Mouse (Mus musculus) liver, embryonic 15.5 days (tissue): ENCODE results near the gene Aldh8a1. TPM values are rescaled to one million over a fixed set of nuclear protein-coding genes. Genes with fewer than 3 reads are reported as not detected.

Experiments
- ATAC-seq: fragments of 200-750 bp; cut with Nextera tagmentation; 2 replicates; pipeline ENCODE4 v1.8.0; 2017; ENCODE audit warnings: moderate number of reproducible peaks, mild to moderate bottlenecking, moderate library complexity; ENCODE audit not compliant: insufficient read depth
- H3K27ac ChIP-seq: fragments of 300-500 bp; sonication (generic); replicated peaks from 2 replicates; pipeline ENCODE4 v1.5.1; 2015; ENCODE audit warnings: mild to moderate bottlenecking, inconsistent platforms
- H3K27me3 ChIP-seq: fragments of 300-500 bp; sonication (generic); 2 replicates; pipeline ENCODE4 v1.6.1; 2015; ENCODE audit warnings: mild to moderate bottlenecking, inconsistent platforms
- H3K36me3 ChIP-seq: fragments of 300-500 bp; sonication (generic); replicated peaks from 2 replicates; pipeline ENCODE4 v1.6.1; 2015; ENCODE audit warnings: moderate library complexity, mild to moderate bottlenecking, inconsistent platforms
- H3K4me1 ChIP-seq: fragments of 300-500 bp; sonication (generic); replicated peaks from 2 replicates; pipeline ENCODE4 v1.6.1; 2015; ENCODE audit warnings: inconsistent platforms
- H3K4me2 ChIP-seq: fragments of 300-500 bp; sonication (generic); 2 replicates; pipeline ENCODE4 v1.6.1; 2015; ENCODE audit warnings: moderate library complexity, mild to moderate bottlenecking, inconsistent platforms
- H3K4me3 ChIP-seq: fragments of 300-500 bp; sonication (generic); replicated peaks from 2 replicates; pipeline ENCODE4 v1.5.1; 2015; ENCODE audit warnings: mild to moderate bottlenecking, inconsistent platforms
- H3K9ac ChIP-seq: fragments of 300-500 bp; sonication (generic); 2 replicates; pipeline ENCODE4 v1.6.1; 2015; ENCODE audit warnings: moderate library complexity, mild to moderate bottlenecking, inconsistent platforms
- H3K9me3 ChIP-seq: fragments of 300-500 bp; sonication (generic); replicated peaks from 2 replicates; pipeline ENCODE4 v1.6.1; 2016; ENCODE audit warnings: inconsistent platforms
- whole genome bisulfite sequencing: fragments of 180-500 bp; shearing (Covaris S2); methylation state at CpG from one replicate; pipeline ENCODE4 v1.1.7; 2015; ENCODE audit warnings: mixed read lengths; ENCODE audit not compliant: insufficient replicate concordance; 5-methylcytosine and 5-hydroxymethylcytosine counted together
- polyA plus RNA-seq: library from polyadenylated mRNA; unstranded; fragments of >200 nt; fragmentation: Nextera tagmentation; extraction: Ambion mirVana; gene quantifications from 2 replicates; pipeline ENCODE4 v1.2.1, GENCODE M21; 2015

The Aldh8a1 gene
- polyA plus RNA-seq, 1 experiment from 2014 or later, result 33.8 TPM

DNA sequence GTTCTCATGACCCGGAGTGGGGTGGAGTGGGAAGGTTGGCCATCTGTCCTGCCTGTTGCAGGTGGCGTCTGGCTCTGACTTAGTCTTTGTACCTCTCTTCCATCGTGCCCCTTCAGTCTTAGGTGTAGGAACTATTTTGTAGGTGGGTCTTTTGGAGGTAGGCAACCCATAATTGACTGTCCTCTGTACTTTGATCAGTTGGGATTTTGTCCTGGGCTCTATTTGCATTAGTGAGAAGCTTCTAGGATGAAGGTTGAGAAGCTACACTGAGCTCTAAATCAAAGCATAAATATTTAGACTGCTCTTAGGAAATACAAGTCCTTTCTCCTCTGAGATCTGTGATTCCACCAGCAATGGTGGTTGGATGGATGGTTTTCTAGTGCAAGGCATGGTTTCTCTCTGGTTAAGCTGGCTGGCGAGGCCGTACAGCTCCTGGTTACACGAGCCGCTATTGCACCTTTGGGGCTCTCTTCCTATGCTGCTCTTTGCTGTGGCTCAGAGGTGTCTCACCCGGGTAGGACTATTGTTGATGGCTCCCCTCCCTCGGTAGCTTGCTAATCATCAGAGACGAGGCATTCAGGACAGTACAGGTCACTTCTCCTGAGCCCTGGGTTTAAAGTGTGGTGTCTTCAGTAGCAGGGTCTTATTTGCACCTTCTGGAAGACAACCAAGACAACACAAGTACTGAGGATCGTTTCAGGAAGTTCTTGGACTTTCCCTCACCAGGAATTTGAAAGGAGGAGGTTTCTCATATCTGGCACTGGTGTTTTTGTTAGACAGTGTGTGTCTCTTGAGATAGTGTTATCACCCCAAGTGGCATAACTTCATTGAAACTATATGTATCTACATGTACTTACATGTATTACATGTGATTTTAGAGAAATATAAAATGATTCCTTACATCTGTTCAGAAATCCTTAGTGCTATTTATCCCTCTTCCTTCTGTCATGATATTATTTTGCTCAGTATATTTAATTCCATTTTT, 26.3 kb upstream of the Aldh8a1 start:
- Histone ChIP-seq H3K9ac (no peak overlapping the region), H3K9me3 (no peaks in the 10 kb centered on the region), H3K36me3 (peaks cover 73% of the 10 kb centered on the region), H3K27ac (peak overlapping the region; percentile 35; the same call in 1 of the 2 replicates), H3K27me3 (no peaks in the 10 kb centered on the region), H3K4me2 (peak overlapping the region; percentile 21), H3K4me3 (no peak overlapping the region), H3K4me1 (peaks cover 25% of the 10 kb centered on the region)
- 71% methylated on average over 11 of the region's 11 CpGs for WGBS
- ATAC-seq, result 0 out of 2 replicates have a peak, but pooled peaks have one; percentile 46

DNA sequence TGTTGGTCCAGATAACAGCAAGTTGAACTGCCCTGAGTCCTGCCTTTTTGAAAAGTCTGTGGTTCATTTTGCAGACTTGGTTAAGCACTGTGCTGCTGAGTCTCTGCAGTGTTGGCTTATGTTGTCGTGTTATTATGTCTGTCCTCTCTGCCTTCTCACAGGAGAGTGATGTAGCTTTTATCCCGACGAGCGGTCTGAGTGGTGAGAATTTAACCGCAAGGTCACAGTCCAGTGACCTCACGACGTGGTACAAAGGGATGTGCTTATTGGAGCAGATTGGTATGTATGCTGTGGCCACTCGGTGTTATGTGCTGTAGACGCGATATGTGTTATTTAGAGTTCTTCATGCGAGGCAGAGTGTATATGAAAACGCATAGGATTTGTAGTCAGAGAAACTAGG, 25.3 kb upstream of the Aldh8a1 start:
- Histone ChIP-seq H3K27ac (no peak overlapping the region), H3K4me3 (no peak overlapping the region), H3K36me3 (peaks cover 77% of the 10 kb centered on the region), H3K9me3 (no peaks in the 10 kb centered on the region), H3K4me2 (no peak overlapping the region), H3K27me3 (no peaks in the 10 kb centered on the region), H3K9ac (no peak overlapping the region), H3K4me1 (peaks cover 25% of the 10 kb centered on the region)
- WGBS, result 85% methylated on average over 12 of the region's 12 CpGs
- ATAC-seq, result no peak

DNA sequence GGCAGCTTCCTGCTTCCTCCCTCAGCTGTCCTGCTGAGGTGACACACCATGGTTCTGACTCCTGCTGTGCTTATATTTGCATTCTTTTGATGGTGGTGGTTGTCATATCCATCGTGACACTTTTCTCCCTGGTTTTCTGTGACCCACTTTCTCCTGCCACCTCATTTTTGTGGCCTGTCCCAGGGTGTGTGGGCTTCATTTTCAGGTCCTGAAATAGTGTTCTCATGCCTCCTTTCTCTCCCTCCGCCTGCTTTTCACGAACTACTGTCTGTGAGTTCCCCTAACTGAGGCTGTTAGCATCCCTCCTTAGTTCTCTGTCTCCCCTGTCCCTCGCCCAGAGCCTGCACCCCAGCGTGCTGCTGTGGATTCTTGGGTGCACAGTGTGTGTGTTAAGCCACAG, 23.2 kb upstream of the Aldh8a1 start:
- WGBS, result 71% methylated on average over 5 of the region's 5 CpGs

DNA sequence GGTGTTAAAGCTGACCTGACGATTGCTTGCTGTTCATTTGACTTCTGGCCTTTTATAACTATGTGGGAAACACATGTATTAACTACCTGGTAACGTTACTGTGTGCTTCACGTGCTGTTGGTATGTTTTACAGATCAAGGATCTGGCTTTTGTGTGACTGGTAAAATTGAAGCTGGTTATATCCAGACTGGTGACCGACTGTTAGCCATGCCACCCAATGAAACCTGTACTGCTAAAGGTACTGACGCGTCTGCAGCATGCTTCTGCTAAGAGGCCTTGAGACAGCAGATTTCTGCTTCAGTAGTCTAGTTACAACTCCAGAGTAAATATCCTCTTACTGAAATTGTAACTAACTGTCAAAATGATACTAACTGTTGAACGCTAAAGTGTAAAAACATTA, 22.6 kb upstream of the Aldh8a1 start:
- H3K4me1 ChIP-seq, result peaks cover 21% of the 10 kb centered on the region
- 88% methylated on average over 7 of the region's 7 CpGs for WGBS
- H3K9me3 ChIP-seq, result no peaks in the 10 kb centered on the region
- no peaks in the 10 kb centered on the region for H3K27me3 ChIP-seq
- H3K9ac ChIP-seq, result no peak overlapping the region
- H3K36me3 ChIP-seq, result peaks cover 84% of the 10 kb centered on the region
- no peak overlapping the region for H3K4me2 ChIP-seq
- H3K27ac ChIP-seq, result no peak overlapping the region
- H3K4me3 ChIP-seq, result no peak overlapping the region
- no peak for ATAC-seq

More for the DNA sequence above, 23.2 kb upstream of the Aldh8a1 start:
- no peak overlapping the region for H3K9ac ChIP-seq
- no peak for ATAC-seq
- no peaks in the 10 kb centered on the region for H3K9me3 ChIP-seq
- no peak overlapping the region for H3K4me2 ChIP-seq
- no peak overlapping the region for H3K4me3 ChIP-seq
- H3K27me3 ChIP-seq, result no peaks in the 10 kb centered on the region
- no peak overlapping the region for H3K27ac ChIP-seq
- peaks cover 23% of the 10 kb centered on the region for H3K4me1 ChIP-seq
- peaks cover 81% of the 10 kb centered on the region for H3K36me3 ChIP-seq

DNA sequence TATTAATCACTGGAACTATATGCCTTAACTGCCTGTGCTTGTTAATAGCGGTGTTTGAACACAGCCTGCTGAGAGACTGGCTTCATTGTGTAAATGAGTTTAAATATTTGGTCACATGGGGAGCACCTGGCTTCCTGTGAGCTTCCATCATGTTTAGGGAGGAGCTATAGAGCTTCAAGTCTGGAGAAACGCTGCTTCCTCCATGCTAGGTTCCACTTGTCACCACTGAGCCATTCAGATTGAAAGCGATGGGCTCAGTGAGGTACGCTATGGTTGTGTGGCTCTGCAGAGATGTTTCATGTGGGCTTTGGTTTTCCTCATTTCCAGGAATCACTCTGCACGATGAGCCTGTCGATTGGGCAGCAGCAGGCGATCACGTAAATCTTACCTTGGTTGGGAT, 19.1 kb upstream of the Aldh8a1 start:
- Histone ChIP-seq H3K27me3 (no peaks in the 10 kb centered on the region), H3K4me1 (no peaks in the 10 kb centered on the region), H3K4me3 (no peak overlapping the region), H3K9ac (no peak overlapping the region), H3K9me3 (no peaks in the 10 kb centered on the region), H3K4me2 (no peak overlapping the region), H3K36me3 (peaks cover 73% of the 10 kb centered on the region), H3K27ac (no peak overlapping the region)
- no peak for ATAC-seq
- 85% methylated on average over 8 of the region's 8 CpGs for WGBS

DNA sequence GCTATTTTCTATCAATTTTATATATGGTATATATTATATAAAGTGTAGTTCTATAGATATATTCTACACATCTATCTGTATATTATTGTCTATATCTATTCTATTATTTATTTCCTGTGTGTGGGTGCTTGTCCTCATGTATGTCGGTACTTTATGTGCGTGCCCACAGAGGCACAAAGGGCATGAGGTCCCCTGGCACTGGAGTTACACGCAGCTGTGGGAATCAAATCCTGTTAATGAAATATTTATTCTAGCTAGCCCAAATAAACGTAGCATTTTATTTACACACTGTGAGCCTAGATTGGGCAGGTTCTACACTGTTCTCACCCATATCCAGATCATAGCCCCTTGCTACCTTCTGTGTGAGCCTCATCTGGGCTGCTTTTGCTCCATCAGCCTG, 18.0 kb upstream of the Aldh8a1 start:
- Histone ChIP-seq H3K4me1 (no peaks in the 10 kb centered on the region), H3K36me3 (peaks cover 71% of the 10 kb centered on the region), H3K4me2 (no peak overlapping the region), H3K9ac (no peak overlapping the region), H3K27me3 (no peaks in the 10 kb centered on the region), H3K27ac (no peak overlapping the region), H3K4me3 (no peak overlapping the region), H3K9me3 (no peaks in the 10 kb centered on the region)
- 88% methylated on average over 4 of the region's 4 CpGs for WGBS
- ATAC-seq, result no peak

DNA sequence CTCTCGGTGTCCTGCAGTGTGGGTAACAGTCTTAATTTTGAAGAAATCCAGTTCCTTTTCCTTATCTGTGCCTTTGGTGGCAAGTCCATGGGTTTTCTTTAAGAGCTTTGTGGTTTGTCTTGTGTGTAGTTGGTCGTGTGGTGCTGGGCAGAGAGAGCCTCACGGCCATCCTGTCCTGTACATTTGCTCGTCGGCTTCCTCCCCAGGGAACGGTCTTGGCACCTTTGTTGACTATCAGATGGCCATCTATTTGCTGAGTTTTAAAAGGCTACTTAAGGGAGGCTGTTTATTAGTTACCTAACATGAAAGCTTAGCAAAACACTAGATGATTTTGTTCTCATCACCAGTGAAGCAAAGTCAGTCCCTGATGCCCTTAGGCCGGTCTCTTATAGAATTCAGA, 15.2 kb upstream of the Aldh8a1 start:
- Histone ChIP-seq H3K4me2 (no peak overlapping the region), H3K9ac (no peak overlapping the region), H3K9me3 (no peaks in the 10 kb centered on the region), H3K27ac (no peak overlapping the region), H3K27me3 (no peaks in the 10 kb centered on the region), H3K4me1 (no peaks in the 10 kb centered on the region), H3K4me3 (no peak overlapping the region), H3K36me3 (peaks cover 73% of the 10 kb centered on the region)
- WGBS, result 46% methylated on average over 7 of the region's 7 CpGs
- no peak for ATAC-seq

DNA sequence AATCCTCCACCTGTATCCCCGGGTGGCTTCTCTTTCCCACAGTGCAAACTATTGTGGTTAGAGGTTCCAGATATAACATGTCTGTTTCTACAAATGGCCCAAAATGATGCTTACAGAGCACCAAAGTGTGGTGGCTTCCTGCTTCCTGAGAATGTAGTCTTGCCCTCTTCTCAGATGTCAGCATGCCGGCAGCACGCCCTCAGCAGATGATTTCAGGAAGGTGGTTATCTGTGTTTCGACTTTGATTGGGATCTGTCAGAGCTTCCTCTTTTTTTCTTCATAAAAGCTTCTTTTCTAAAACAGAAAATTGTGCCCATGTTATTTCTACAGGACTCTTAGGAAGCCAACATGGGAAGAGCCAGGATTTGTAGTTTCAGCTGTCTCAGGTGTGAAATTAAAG, 13.8 kb upstream of the Aldh8a1 start:
- no peaks in the 10 kb centered on the region for H3K4me1 ChIP-seq
- no peaks in the 10 kb centered on the region for H3K27me3 ChIP-seq
- 41% methylated on average over 4 of the region's 4 CpGs for WGBS
- no peak overlapping the region for H3K27ac ChIP-seq
- no peak overlapping the region for H3K4me2 ChIP-seq
- peaks cover 75% of the 10 kb centered on the region for H3K36me3 ChIP-seq
- no peaks in the 10 kb centered on the region for H3K9me3 ChIP-seq
- no peak for ATAC-seq
- no peak overlapping the region for H3K9ac ChIP-seq
- H3K4me3 ChIP-seq, result no peak overlapping the region

DNA sequence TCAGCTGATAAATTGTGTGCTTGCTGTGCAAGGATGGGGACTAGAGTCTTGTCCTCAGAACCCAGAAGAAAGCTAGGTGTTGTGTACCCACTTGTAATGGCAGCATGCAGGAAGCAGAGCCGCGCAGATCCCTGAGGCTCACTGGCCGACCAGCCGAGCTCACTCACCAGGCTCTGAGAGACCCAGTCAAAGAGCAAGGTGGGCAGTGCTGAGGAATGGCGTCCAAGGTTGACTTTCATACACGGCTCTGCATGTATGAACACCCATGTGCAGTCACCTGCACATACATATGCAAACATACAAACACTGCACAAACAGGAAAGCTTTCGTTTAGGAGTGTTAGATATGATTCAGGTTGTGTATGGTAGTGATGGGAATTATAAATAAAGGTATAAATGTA, 12.1 kb upstream of the Aldh8a1 start:
- no peaks in the 10 kb centered on the region for H3K9me3 ChIP-seq
- no peaks in the 10 kb centered on the region for H3K27me3 ChIP-seq
- 88% methylated on average over 7 of the region's 7 CpGs for WGBS
- no peak overlapping the region for H3K4me3 ChIP-seq
- ATAC-seq, result no peak
- H3K4me1 ChIP-seq, result no peaks in the 10 kb centered on the region
- peaks cover 77% of the 10 kb centered on the region for H3K36me3 ChIP-seq
- H3K27ac ChIP-seq, result no peak overlapping the region
- no peak overlapping the region for H3K9ac ChIP-seq
- H3K4me2 ChIP-seq, result no peak overlapping the region

DNA sequence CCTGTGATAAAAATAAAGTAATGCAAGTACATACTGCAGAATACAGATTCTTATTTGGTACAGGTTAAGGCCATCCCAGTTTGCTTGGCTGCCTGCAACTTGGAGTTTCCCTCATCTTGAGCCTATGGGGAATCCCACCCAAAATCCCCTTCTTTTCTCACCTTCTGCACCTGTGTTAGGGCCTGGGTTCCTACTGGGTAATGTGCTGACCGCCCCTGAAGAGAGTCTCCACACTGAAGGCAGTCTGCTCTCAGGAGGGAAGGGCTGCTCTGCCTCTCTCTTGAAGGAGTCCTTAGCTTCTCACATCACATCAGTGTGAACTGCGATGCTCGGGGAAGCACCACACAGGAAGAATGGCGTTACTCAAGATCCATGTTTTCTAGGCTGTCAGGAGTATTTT, 11.2 kb upstream of the Aldh8a1 start:
- H3K36me3 ChIP-seq, result peaks cover 72% of the 10 kb centered on the region
- ATAC-seq, result no peak
- H3K9ac ChIP-seq, result no peak overlapping the region
- no peaks in the 10 kb centered on the region for H3K4me1 ChIP-seq
- no peak overlapping the region for H3K27ac ChIP-seq
- H3K4me2 ChIP-seq, result no peak overlapping the region
- H3K4me3 ChIP-seq, result no peak overlapping the region
- no peaks in the 10 kb centered on the region for H3K27me3 ChIP-seq
- no peaks in the 10 kb centered on the region for H3K9me3 ChIP-seq
- WGBS, result 64% methylated on average over 4 of the region's 4 CpGs

DNA sequence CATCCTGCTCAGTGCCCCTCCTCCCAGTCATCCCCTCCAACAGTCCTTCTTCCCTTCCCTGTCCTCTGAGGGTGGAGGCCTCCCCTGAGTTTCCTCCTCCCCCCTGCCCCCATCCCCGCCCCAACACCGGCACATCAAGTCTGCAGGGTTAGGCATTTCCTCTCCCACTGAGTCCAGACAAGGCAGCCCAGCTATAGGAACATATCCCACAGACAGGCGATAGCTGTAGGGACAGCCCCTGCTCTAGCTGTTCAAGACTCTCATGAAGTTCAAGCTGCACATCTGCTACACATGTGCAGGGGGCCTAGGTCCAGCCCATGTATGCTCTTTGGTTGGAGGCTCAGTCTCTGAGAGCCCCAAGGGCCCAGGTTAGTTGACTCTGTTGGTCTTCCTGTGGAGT, 10.6 kb upstream of the Aldh8a1 start:
- no peaks in the 10 kb centered on the region for H3K4me1 ChIP-seq
- no peak overlapping the region for H3K9ac ChIP-seq
- WGBS, result 68% methylated on average over 3 of the region's 3 CpGs
- H3K9me3 ChIP-seq, result no peaks in the 10 kb centered on the region
- no peak overlapping the region for H3K4me3 ChIP-seq
- H3K4me2 ChIP-seq, result no peak overlapping the region
- no peaks in the 10 kb centered on the region for H3K27me3 ChIP-seq
- ATAC-seq, result no peak
- H3K36me3 ChIP-seq, result peaks cover 67% of the 10 kb centered on the region
- no peak overlapping the region for H3K27ac ChIP-seq
